Mouse (Mus musculus) thymus, postnatal 25 days (tissue): ENCODE measurements around the gene Miox.
A peak's percentile ranks its signal among the peaks of the same experiment; 100 is the strongest.

Experiments used
- DNase-seq: peaks from one replicate; pipeline ENCODE4 v3.0.0; 2022

Gene Miox

GRCm38 (mm10) chr15:89334271-89334670, at the start of gene Miox:
Gene Miox, plus strand, starts transcription at chr15:89334398.
- DNase-seq: no peak

DNA sequence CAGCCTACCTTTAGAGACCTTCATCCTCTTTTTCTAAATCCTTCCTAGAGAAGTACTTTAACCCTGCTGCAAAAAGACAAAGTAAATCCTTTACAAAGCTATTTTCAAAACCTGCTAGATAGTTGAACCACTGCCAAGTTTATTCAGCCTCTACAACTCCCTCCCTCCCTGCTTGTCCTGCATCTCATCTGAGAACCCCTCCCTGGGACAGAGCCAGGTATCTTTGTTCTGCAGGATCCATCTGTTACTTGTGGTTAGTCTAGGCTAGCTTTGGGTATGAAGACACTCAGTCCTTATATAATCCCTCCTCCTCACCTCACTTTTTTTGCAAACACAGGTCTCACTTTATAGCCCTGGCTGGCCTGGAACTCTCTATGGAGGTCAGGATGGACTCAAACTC, 49.2 kb upstream of the Miox start:
- no peak for DNase-seq

DNA sequence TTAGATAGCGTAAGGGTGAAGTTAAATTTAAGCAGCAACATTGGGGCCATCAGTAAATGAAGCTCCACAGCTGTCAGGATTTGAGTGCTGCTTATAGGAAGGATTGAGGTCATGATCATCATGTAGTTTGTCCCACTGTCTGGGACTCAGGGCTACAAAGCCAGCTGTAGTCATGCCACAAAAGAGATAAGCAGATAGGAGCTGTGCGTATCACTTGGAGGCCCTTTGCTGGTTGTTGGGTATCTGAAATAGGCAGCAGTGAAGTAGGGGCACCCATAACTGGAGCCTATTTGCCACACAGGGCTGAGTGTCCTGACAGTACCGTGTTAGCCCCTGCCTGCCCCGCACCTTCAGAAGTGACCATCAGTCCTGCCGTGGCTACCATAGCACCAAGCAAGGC, 48.7 kb upstream of the Miox start:
- DNase-seq: no peak

GRCm38 (mm10) chr15:89286114-89286513, 48.1 kb upstream of the Miox start:
- DNase-seq: peak; percentile 36

DNA sequence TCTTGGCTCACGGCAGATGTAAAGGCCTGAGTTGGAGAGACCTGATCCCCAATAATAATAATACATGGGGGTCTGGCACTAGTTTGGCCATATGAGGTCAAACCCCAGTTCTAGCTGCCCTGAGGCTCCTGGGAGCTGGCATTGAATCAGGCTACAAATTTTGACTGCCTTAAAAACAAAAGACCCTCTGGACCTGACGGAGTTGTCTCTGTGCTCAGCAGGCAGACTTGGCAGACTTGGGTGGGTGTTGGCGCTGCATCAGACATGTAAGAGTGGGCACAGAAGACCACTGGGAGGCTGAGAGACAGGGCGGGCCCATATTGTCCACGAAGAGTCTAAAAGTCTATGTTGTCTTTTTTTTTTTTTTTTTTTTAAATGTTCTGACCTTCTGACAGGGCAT, 47.6 kb upstream of the Miox start:
- DNase-seq: no peak

DNA sequence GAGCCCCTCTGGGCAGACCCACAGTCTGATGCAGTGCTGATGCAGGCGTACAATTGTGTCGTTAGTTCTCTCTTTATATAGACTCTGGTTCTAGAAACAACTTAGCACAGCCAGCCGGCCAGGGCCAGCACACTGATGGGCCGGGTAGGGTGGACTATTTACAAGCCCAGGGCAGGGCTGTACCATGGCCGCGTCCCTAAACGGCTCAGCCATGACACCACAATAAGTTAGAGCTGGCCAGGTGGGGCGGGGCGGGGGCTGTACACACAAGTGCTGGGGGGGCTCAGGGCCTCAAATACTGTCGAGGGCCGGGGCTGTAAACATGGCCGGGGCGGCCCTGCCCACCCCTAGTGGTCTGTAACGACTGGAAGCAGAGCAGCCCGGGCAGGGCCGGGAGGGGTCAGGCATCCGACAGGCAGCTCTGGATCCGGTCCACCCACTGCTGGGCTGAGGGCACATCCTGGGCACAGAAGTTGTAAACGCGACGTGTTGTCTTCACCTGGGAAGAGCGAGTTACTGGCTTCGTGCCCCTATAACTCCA, 45.9 kb upstream of the Miox start:
- DNase-seq: no peak

DNA sequence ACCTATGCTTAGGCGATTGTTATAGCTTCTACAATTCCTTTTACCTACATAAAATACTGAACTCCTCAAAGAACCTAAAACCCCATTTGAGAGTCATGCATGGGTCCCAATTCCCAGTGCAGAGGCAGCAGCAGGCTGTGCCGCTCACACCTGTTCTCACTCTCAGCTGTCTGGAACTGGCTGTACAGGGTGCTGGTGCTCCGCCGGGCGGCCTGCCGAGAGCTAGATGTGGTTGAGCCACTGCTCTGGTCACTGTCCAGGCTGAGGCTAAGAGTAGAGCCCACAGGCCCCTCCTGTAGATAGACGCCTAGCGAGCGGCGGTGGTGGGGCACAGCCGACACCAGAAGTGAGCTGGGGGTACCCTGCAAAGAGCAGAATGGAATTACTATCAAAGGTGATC, 44.7 kb upstream of the Miox start:
- DNase-seq: no peak

- no peak for DNase-seq
Measured at GRCm38 (mm10) chr15:89291521-89291920, 42.7 kb upstream of the Miox start.

GRCm38 (mm10) chr15:89292795-89293194, 41.4 kb upstream of the Miox start:
- DNase-seq: no peak

DNA sequence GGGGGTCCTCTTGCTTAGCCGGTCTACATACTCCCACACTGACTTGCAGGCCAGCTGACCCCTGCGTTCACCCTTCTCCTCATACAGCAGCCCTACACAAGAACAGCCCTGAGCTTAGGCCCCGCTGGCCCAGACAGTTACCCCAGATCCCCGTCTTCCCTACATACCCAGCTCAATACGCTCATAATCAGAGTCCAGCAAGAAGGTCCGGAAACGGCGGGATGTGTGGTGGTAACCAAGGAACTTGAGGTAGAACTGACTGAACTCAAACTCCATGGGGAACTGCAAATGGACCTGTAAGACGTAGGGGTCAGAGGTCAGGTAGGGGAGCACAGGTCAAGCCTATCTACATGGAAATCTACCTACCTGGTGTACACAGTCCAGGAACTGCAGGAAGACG, 40.4 kb upstream of the Miox start:
- DNase-seq: no peak

DNA sequence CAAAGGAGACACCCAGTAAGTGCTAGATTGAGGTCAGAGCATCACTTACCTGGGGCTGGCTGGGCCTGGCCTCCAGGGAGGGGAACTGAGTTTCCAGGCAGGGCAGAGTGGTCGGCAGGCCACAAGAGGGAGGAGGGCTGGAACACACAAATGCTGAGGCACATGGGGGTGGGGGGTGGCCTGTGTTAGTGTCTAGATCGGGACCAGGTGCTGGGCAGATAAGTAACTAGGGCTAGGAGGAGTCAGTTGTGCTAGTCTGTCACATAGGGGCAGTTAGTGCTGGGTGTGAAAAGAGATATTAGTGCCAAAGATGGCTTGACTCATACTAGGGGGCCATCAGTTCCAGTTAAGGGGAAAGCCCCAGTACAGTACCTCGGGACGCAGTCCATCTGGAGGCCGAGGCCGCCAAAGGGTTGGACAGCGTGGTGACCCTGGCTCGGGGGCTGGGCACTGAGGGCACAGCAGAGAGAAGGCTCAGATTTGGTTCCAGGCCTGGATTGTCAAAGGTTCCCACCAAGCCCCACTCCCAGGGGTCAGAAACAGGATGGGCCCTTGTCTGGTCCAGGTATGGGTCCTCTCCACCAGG, 38.5 kb upstream of the Miox start:
- no peak for DNase-seq

DNA sequence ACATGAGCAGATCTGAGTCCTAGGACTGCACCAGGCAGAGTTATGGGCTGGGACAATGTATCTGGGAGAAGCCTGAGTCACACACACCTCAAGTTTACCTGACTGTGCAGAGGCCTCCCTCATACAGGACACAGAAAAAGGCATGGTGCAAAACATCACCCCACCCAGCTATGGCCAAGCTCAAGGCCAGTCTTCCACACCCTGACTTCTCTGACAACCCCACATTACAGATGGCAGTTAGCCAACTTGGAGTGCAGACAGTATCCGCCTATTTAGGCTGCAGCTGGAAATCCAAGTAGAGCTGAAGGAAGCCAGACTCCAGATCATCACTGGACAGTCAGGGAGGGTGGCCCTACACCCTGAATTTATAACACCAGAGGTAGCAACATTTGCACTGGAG, 37.7 kb upstream of the Miox start:
- DNase-seq: no peak

DNA sequence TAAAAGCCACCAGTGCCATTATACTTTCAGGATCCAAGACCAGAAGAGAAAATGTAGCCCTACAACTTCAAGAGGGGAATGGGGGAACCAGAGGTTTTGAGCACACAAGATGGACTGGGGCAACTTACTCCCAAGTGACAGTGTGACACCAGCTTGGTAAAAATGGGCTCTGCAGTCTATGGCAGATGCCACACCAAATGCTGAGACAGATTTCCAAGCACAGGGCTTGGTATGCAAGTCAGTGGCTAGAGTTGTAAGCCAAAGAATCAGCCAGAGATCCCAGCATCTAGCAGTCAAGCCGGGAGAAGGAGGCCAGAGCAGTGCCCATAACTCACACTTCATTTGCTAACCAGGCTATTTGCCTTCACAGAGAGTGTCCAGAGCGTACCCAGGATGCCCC, 36.5 kb upstream of the Miox start:
- DNase-seq: no peak

GRCm38 (mm10) chr15:89300180-89300579, 34.0 kb upstream of the Miox start:
- no peak for DNase-seq

DNA sequence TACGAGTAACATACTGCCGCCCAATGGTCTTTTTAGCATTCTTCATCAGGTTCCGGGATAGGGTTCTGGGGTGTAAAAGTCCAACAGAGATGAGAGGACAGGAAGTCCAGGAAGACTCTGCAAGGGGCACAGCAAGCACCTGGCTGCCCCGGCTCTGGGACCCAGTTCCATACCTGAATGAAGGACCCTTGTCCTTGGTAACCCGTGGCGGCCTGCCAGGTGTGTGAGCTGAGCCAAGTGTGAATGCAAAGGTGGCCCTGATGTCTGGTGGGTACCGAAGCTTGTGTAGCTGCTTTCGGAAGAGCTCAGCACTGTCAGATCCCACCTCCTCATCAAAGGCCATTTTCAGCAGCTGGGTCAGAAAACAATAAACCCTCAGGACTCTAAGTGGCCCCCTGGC, 33.6 kb upstream of the Miox start:
- DNase-seq: no peak

DNA sequence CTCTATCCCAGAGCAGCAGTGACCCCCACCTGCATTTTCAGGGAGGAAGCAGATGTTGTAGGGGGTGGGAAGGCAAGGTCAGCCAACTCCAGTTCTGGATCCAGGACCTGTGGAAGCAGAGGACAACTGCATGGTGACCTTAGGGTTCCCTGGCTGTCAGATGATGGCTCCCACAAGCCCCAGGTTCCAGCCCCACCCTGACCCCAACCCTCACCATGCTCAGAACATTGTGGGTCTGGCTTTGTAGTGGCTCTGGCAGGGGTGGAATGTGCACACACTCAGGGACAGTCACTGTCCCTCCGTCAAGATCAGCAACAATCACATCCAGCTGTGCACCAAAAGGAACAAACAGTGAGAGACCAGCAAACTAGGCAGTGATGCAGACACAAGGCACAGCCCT, 28.2 kb upstream of the Miox start:
- no peak for DNase-seq

DNA sequence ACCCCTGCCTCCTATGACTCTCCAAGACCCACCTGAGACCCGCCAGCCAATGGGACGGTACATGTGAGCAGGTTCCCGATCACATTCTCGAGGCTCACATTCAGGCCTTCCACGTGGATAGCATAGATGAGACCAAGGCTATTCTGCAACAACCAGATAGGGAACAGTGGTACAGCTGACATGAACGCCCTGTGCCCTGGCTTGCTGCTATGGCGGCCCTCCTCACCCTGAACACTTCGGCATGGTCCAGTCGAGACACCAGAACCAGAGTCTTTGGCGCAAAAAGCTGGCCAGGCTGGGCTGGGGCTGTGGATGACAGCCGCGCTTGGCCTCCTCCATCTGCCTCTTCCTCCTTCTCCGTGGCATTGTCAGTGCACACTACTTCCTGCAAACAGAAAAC, 26.7 kb upstream of the Miox start:
- DNase-seq: no peak

GRCm38 (mm10) chr15:89308406-89309139, 25.6 kb upstream of the Miox start:
- DNase-seq: peak; percentile 25

DNA sequence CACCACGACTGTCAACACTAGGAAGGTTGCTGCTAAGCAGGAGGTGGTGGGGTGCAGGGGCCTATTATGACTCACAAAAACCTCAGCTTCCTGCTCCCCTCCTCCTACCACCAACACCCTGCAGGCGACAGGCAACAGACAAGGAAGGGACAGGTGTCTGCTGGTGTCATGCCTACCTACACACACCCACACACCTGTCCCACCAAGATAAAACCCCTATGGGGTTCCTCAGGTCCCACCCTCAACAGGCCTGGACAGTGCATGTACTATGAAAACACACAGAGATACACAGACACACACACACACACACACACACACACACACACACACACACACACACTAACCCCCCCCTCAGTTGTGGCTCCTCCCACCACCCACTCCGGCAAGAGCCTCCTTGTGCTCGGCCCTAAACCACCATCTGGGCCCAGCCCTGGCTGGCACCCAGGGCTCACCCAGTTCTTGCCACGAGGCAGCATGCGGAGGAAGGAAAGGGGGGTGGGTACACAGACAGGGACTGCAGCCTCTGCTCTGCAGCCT, 24.2 kb upstream of the Miox start:
- peak; percentile 83 for DNase-seq

DNA sequence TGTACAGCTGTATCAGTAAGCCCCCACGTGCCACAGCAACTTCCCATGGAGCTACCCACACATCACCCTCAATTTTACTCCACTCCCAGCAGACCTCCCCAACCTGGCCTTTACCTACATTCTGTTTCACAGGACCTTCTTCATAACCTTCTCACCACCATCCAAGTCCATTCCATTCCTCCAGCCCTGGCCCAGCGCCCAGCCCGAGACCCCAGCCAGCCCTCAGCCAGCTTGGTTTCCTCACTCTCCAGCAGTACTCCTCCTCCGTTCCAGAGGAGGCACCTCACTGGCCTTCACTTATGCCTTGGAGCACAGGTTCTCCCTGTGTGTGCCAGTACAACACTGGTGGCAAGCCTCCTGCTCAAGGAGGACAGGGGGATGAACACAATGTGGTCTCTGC, 20.8 kb upstream of the Miox start:
- no peak for DNase-seq

GRCm38 (mm10) chr15:89314107-89314506, 20.1 kb upstream of the Miox start:
- DNase-seq: no peak

DNA sequence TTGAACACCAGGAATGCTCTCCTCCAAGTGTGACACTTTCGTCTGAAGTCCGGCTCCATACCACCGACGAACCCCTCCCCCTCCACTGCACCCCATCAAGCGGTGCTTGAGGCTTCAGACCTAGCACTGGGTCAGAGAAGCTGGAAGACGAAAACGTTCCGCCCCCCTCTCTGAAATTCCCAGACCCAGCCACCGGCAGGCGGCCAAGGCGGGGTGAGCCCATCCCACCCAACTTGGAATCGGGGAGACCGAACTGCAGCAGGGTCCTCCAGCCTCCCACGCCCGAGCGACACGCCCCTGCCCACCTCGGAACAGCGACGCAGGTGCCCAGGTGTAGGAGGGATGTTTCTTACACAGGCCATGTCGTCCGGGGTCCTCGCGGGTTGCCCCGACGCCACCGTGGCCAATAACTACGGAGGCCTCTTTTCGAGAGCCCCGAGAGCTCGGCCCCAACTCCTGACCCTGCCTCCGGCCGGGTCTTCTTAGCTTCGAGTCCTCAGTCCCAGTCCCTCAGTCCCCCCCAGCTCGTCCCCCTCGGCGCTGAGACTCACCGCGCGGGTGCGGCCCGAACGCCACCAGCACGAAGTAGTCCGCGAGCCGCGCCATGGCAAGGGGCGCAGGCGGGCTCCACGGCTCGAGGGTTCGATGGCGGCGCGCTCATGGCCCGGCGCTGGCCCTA, 19.5 kb upstream of the Miox start:
- no peak for DNase-seq

DNA sequence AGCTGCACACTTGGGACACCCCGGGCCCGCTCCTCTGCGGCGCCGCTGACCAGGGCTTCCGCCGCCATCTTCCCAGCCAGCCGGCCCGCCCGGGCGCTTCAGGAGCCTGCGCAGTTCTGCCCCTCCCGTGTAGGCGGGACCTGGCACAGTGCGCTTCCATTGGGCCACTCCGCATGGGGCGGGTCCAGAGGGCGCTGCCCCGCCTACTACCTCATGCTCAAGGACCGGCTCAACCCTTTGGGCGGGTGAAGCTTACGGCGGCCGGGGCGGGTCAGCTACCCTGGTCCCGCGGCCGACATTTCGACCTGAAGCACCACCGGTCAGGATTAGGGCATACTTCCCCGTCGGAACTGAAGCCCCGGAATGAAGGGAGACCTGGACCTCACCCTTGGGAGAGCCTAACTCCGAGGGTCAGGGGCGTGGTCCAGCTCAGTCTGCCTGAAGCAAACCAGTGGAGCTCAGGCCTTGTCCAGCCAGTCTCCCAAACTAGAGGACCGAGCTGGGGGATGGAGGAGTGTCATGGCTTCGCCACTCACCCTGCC, 18.9 kb upstream of the Miox start, which contains the start of gene Sbf1:
Gene Sbf1, minus strand, starts transcription at position 122 of the 542 bp plus-strand sequence.
- DNase-seq: peak; percentile 96
